Mouse (Mus musculus) megakaryocyte, adult 5-6 weeks (primary cell): Measurements from ENCODE around the gene Entpd8. TPM values are rescaled to one million over a fixed set of nuclear protein-coding genes. Genes with fewer than 3 reads are reported as not detected.
A peak's percentile ranks its signal among the peaks of the same experiment; 100 is the strongest.

ENCODE experiments used
- ATAC-seq: 2 replicates; pipeline ENCODE4 v1.8.0; 2016; ENCODE audit warnings: mild to moderate bottlenecking, inconsistent platforms; ENCODE audit not compliant: poor library complexity, severe bottlenecking
- total RNA-seq, 2 experiments: library from RNA; stranded (forward) in 1 of 2; stranded (reverse) in 1 of 2; fragments of 153-499, 151-499 nt in 1 of 2; fragments of 221-1000, 200-1000 nt in 1 of 2; gene quantifications; 2 replicates each; pipeline versions ENCODE4 v1.2.3 to v1.2.4; 2015 to 2017

Gene Entpd8
- total RNA-seq (2015), result not detected in 2 replicates
- not detected in 2 replicates for total RNA-seq (2017)

GRCm38 (mm10) chr2:25080076-25080475 lies at the start of gene Entpd8:
TSS of gene Entpd8 (plus strand) at chr2:25080304.
- no peak for ATAC-seq

- no peak for ATAC-seq
These were observed 45.1 kb upstream of the Entpd8 start for GRCm38 (mm10) chr2:25034994-25035393.

- ATAC-seq, result no peak
These were observed 40.0 kb upstream of the Entpd8 start for GRCm38 (mm10) chr2:25040089-25040488.

GRCm38 (mm10) chr2:25050921-25051320 lies 29.2 kb upstream of the Entpd8 start:
- no peak for ATAC-seq

GRCm38 (mm10) chr2:25051450-25051849 lies 28.7 kb upstream of the Entpd8 start:
- no peak for ATAC-seq

GRCm38 (mm10) chr2:25053101-25053500 lies 27.0 kb upstream of the Entpd8 start:
- ATAC-seq, result no peak

- ATAC-seq, result peak; percentile 90
These were observed 25.7 kb upstream of the Entpd8 start, which contains the start of gene Nsmf for GRCm38 (mm10) chr2:25054221-25055067. TSS of gene Nsmf (plus strand) at chr2:25054355.

GRCm38 (mm10) chr2:25055068-25055405 lies 25.1 kb upstream of the Entpd8 start:
- 0 out of 2 replicates have a peak, but pooled peaks have one; percentile 7 for ATAC-seq

GRCm38 (mm10) chr2:25055409-25056155 lies 24.5 kb upstream of the Entpd8 start:
- ATAC-seq, result no peak

- no peak for ATAC-seq
These were observed 21.2 kb upstream of the Entpd8 start for GRCm38 (mm10) chr2:25058926-25059325.

GRCm38 (mm10) chr2:25063523-25063922 lies 16.6 kb upstream of the Entpd8 start:
- no peak for ATAC-seq

- ATAC-seq, result no peak
These were observed 15.8 kb upstream of the Entpd8 start for GRCm38 (mm10) chr2:25064285-25064684.

GRCm38 (mm10) chr2:25065537-25065936 lies 14.6 kb upstream of the Entpd8 start:
- peak; percentile 60 for ATAC-seq

GRCm38 (mm10) chr2:25066552-25066951 lies 13.6 kb upstream of the Entpd8 start:
- ATAC-seq, result no peak

GRCm38 (mm10) chr2:25069537-25069936 lies 10.6 kb upstream of the Entpd8 start:
- no peak for ATAC-seq

GRCm38 (mm10) chr2:25072398-25072797 lies 7.7 kb upstream of the Entpd8 start:
- no peak for ATAC-seq

GRCm38 (mm10) chr2:25075506-25075905 lies 4.6 kb upstream of the Entpd8 start:
- ATAC-seq, result no peak

- no peak for ATAC-seq
These were observed 1.1 kb upstream of the Entpd8 start for GRCm38 (mm10) chr2:25078967-25079366.

GRCm38 (mm10) chr2:25083697-25084096 lies 3.6 kb downstream of the Entpd8 start:
- ATAC-seq, result no peak

GRCm38 (mm10) chr2:25085571-25085970 lies 5.5 kb downstream of the Entpd8 start:
- ATAC-seq, result no peak

GRCm38 (mm10) chr2:25087842-25088241 lies 7.7 kb downstream of the Entpd8 start:
- ATAC-seq, result no peak

- ATAC-seq, result no peak
These were observed 8.5 kb downstream of the Entpd8 start for GRCm38 (mm10) chr2:25088636-25089035.
